Mouse (Mus musculus) C2C12 (cell line): ENCODE results near the gene Mlip. TPM values are rescaled to one million over a fixed set of nuclear protein-coding genes. Genes with fewer than 3 reads are reported as not detected.

Experiments
- H3K27me3 ChIP-seq: one replicate; pipeline ENCODE4 v1.6.1; 2011; ENCODE audit not compliant: control insufficient read depth, insufficient read depth, insufficient read length
- H3K36me3 ChIP-seq: one replicate; pipeline ENCODE4 v1.6.1; 2011; ENCODE audit not compliant: control insufficient read depth, insufficient read depth
- H3K4me3 ChIP-seq: one replicate; pipeline ENCODE4 v1.5.1; 2011; ENCODE audit warnings: mild to moderate bottlenecking, control low read depth; ENCODE audit not compliant: poor library complexity, insufficient read depth, severe bottlenecking
- H3K79me2 ChIP-seq: one replicate; pipeline ENCODE4 v1.6.1; 2011; ENCODE audit not compliant: control insufficient read depth, insufficient read depth
- H3K79me3 ChIP-seq: one replicate; pipeline ENCODE4 v1.6.1; 2011; ENCODE audit warnings: low read depth, control low read depth
- H3ac ChIP-seq: one replicate; pipeline ENCODE3; 2011; ENCODE audit warnings: low read depth; ENCODE audit not compliant: control insufficient read depth, insufficient read length
- CEBPB ChIP-seq: IDR thresholded peaks from one replicate; pipeline ENCODE4 v1.6.1; 2011; ENCODE audit warnings: low read depth, mild to moderate bottlenecking, control low read depth, moderate library complexity
- CTCF ChIP-seq: IDR thresholded peaks from one replicate; pipeline ENCODE4 v1.5.1; 2011; ENCODE audit not compliant: control insufficient read depth, insufficient read depth, insufficient read length
- FOSL1 ChIP-seq: IDR thresholded peaks from one replicate; pipeline ENCODE4 v1.8.0; 2011; ENCODE audit warnings: mild to moderate bottlenecking, low read length; ENCODE audit not compliant: poor library complexity, insufficient read depth, severe bottlenecking
- MAX ChIP-seq: IDR thresholded peaks from one replicate; pipeline ENCODE4 v1.6.1; 2011; ENCODE audit warnings: mild to moderate bottlenecking, control low read depth
- MYOD1 ChIP-seq: IDR thresholded peaks from one replicate; pipeline ENCODE4 v1.6.1; 2011; ENCODE audit warnings: low read depth; ENCODE audit not compliant: control insufficient read depth, insufficient read length
- MYOG ChIP-seq: IDR thresholded peaks from one replicate; pipeline ENCODE4 v1.6.1; 2011; ENCODE audit not compliant: control insufficient read depth, insufficient read length; ENCODE audit errors: extremely low read depth
- USF1 ChIP-seq: IDR thresholded peaks from one replicate; pipeline ENCODE4 v1.6.1; 2011; ENCODE audit warnings: low read depth, mild to moderate bottlenecking, control low read depth, moderate library complexity
- polyA plus RNA-seq: library from polyadenylated mRNA; unstranded; fragments of >200 nt; fragmentation: generic; extraction: Trizol; gene quantifications from one replicate; pipeline ENCODE4 v1.2.1, GENCODE M21; 2012; ENCODE audit warnings: missing spikeins

Gene Mlip
- polyA plus RNA-seq, 1 experiment: 0.02 TPM

DNA sequence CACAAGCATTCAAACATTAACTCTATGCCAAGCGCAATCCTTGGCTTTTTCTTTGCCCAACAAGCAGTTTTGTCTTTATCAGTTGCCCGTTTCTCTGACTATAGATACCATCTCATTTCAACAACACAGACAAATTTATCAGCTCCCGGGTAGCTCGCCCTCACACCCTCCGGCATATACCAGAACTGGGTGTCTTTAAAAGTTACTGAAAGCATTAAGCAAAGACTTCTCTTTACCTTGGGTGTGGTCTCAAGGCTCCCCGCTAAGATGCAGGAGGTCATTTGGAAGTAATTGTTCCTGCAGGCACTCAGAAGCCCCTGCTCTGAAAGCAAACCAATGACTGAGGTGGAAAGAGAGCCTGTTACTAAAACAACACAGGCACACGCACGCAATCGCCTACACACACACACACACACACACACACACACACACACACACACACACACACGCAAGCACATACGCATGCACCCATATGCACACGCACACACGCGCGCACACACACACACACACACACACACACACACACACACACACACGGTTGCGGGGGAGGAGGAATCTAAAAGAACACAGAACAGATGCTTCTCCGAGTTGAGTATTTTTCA, 101.2 kb downstream of the Mlip start:
- TF ChIP-seq FOSL1: no peak
- TF ChIP-seq MYOG: no peak
- TF ChIP-seq MAX: no peak
- TF ChIP-seq USF1: no peak
- no peak for TF ChIP-seq CEBPB
- TF ChIP-seq CTCF: no peak
- TF ChIP-seq MYOD1: no peak
- Histone ChIP-seq H3K79me3 (no peaks in the 10 kb centered on the region), H3K27me3 (no peaks in the 10 kb centered on the region), H3K4me3 (no peak overlapping the region), H3ac (no peak overlapping the region), H3K36me3 (no peaks in the 10 kb centered on the region), H3K79me2 (no peaks in the 10 kb centered on the region)

DNA sequence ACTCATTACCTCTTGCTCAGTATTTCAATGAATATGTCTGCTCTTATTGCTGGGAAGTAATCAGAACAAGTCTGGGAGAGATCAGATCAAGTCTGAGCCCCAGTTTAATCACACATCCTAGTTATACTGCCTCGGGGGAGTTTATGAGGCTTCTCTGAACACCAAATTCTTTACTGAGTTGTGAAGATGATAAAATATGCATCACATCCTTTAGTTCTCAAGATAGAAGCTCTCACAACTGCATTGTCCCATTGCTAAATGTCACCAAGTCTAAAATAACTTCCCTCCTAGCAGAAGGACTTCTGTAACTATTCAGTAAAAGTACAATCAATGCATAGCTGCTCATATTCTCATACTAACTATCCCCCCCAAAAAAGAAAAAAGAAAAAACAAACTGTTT, 154.5 kb downstream of the Mlip start:
- Histone ChIP-seq H3K79me2 (no peaks in the 10 kb centered on the region), H3ac (no peak overlapping the region), H3K4me3 (no peak overlapping the region), H3K36me3 (no peaks in the 10 kb centered on the region), H3K79me3 (no peaks in the 10 kb centered on the region), H3K27me3 (no peaks in the 10 kb centered on the region)
- TF ChIP-seq MYOG (no peak), FOSL1 (no peak), MAX (no peak), USF1 (no peak), MYOD1 (no peak), CEBPB (no peak)

DNA sequence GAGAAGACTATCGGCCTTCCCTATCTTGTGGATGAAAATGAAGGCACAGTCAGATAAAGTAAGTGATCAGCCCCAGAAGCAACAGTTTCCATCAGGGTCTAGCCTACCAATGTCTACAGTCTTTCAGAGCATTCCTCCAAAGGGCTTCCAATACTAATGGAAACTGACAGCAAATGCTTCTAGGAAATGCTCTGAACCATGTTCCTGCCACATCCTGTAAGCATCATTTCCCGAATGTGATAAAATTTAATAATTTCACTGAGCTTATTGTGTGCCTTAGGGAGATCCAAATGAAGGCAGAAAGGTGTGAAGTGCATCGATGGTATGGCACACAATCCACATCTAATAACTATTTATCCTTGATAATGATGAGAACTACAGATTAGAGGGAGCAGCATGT, 173.3 kb downstream of the Mlip start:
- H3K27me3 ChIP-seq: no peaks in the 10 kb centered on the region
- H3K79me3 ChIP-seq: no peaks in the 10 kb centered on the region
- no peaks in the 10 kb centered on the region for H3K79me2 ChIP-seq
- no peaks in the 10 kb centered on the region for H3K36me3 ChIP-seq
- TF ChIP-seq MYOG: no peak
- TF ChIP-seq CTCF: no peak
- no peak for TF ChIP-seq CEBPB
- no peak for TF ChIP-seq USF1
- no peak for TF ChIP-seq FOSL1
- no peak for TF ChIP-seq MAX
- TF ChIP-seq MYOD1: no peak
- H3ac ChIP-seq: no peak overlapping the region
- H3K4me3 ChIP-seq: no peak overlapping the region

DNA sequence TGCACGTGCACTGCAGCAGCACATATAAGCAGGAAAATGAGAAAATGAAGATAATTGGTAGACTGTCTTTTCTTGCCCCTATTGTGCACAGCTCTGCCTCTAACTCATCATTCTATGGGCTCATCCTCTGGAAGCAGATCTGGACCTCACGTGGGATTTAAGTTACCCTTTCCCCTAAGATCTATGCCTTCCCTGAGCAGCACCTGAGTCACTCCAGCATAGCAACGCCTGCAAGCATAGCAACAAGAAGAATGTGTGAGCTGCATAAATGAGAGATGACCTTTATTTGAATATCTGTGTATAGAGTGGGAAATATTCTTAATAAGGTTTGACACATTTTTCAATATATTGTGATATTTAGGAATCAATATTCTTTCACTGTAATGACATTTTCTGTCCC, 176.9 kb downstream of the Mlip start:
- H3K27me3 ChIP-seq: no peaks in the 10 kb centered on the region
- H3K79me3 ChIP-seq: no peaks in the 10 kb centered on the region
- TF ChIP-seq MYOD1 (no peak), CTCF (no peak), MYOG (no peak), CEBPB (no peak), MAX (no peak), FOSL1 (no peak), USF1 (no peak)
- no peaks in the 10 kb centered on the region for H3K36me3 ChIP-seq
- H3K4me3 ChIP-seq: no peak overlapping the region
- no peaks in the 10 kb centered on the region for H3K79me2 ChIP-seq
- no peak overlapping the region for H3ac ChIP-seq

DNA sequence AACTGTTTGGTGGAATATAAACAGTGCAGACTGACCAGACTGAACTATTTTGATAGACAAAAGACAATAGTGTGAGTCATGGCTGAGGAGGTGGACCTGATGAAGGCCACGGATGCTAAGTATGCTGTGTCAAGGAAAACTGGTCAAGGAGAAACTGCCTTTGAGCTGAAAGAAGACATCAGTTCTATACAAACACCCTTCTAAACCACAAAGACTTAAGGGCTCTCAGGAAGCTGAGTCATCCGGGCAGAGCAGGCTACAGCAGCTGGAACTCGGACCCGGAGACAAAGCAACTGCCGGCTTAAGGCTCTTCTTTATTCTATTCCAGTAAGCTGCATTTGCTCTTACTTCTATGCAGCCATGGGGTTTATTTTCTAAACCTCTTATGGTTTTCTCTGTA, 180.7 kb downstream of the Mlip start:
- TF ChIP-seq USF1 (no peak), FOSL1 (peak; percentile 64), MAX (no peak), MYOD1 (peak; percentile 71), MYOG (no peak), CTCF (no peak), CEBPB (no peak)

DNA sequence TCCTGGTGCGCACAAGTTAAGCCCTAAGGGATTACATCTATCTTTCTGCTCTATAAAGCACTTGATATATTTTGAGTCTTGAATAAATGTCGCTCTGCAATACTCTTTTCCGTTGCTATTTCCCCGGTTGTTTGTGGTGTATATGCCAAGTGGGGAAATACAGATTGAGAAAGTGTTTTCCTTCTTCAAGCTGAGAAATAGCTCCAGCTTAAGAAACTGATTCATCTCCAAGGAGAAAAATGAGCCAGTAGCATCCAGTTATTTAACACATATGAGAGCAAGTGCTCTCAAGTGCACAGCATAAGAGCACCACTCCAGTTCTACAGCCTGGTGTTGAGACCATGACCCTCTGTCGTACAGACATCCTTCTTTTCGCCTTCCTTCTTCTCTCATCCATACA, 186.9 kb downstream of the Mlip start:
- Histone ChIP-seq H3ac (no peak overlapping the region), H3K79me2 (no peaks in the 10 kb centered on the region), H3K79me3 (no peaks in the 10 kb centered on the region), H3K36me3 (no peaks in the 10 kb centered on the region), H3K27me3 (no peaks in the 10 kb centered on the region), H3K4me3 (no peak overlapping the region)
- TF ChIP-seq MYOD1 (no peak), FOSL1 (no peak), MAX (no peak), MYOG (no peak), CTCF (no peak), CEBPB (no peak), USF1 (no peak)

More for the DNA sequence above, 180.7 kb downstream of the Mlip start:
- Histone ChIP-seq H3ac (no peak overlapping the region), H3K36me3 (no peaks in the 10 kb centered on the region), H3K79me2 (no peaks in the 10 kb centered on the region), H3K4me3 (no peak overlapping the region), H3K79me3 (no peaks in the 10 kb centered on the region), H3K27me3 (no peaks in the 10 kb centered on the region)
